In genomic region chr6:37714223-37714928, GRCm38 (mm10) we compare ENCODE assay signal across 9 mouse cellular contexts.
A peak's percentile ranks its signal among the peaks of the same experiment; 100 is the strongest.
DNase-seq lines count a peak whose midpoint lies in the region; ATAC-seq and TF ChIP-seq lines count a peak whose summit lies in the region.
"Had no signal": no experiment of that assay in that cellular context is flagged by ENCODE, and none has a peak within 500 bp of the region (broad histone marks: within the 10 kb centered on the region; RNA-seq: fewer than 3 reads in every experiment).

No protein-coding gene starts in this region.

- H3K27ac ChIP-seq in intestine, postnatal 0 days (ENCODE audit: low read depth, low read length): no peak overlapping the region
- H3K27ac ChIP-seq: embryonic facial prominence, embryonic 15.5 days had no signal

- WGBS in intestine, postnatal 0 days: 34% methylated on average over 6 of the region's 6 CpGs

- H3K27me3 ChIP-seq in intestine, postnatal 0 days (replicated peaks; ENCODE audit: control insufficient read depth, insufficient read depth, low read length): no peaks in the 10 kb centered on the region
- H3K27me3 ChIP-seq: embryonic facial prominence, embryonic 15.5 days had no signal

- H3K9ac ChIP-seq in intestine, postnatal 0 days (ENCODE audit: low read depth, low read length): no peak overlapping the region
- H3K9ac ChIP-seq: embryonic facial prominence, embryonic 15.5 days had no signal

- H3K4me3 ChIP-seq in intestine, postnatal 0 days (ENCODE audit: low read depth, low read length): no peak overlapping the region
- H3K4me3 ChIP-seq: embryonic facial prominence, embryonic 15.5 days had no signal

- H3K4me2 ChIP-seq in intestine, postnatal 0 days (replicated peaks; ENCODE audit: low read depth): no peak overlapping the region
- H3K4me2 ChIP-seq: embryonic facial prominence, embryonic 15.5 days had no signal

- intact Hi-C loops in heart, postnatal 36 days (cut with DNase I): no loop called here

- peak; percentile 98 for ATAC-seq in CD4-positive, CD25-positive, alpha-beta regulatory T cell, adult 4 months
- peak; percentile 97 for ATAC-seq in megakaryocyte, adult 5-6 weeks (ENCODE audit: poor library complexity, severe bottlenecking)
- no peak for ATAC-seq in intestine, postnatal 0 days

- DNase-seq in gastrocnemius, adult 18-20 months (ENCODE audit: low spot score): peak; percentile 77
- DNase-seq in gastrocnemius, postnatal 10 days: no peak
- DNase-seq in cerebellum, postnatal 25 days: peak; percentile 30 to 45
- DNase-seq in ovary, postnatal 14 days (ENCODE audit: low spot score): no peak
- DNase-seq in heart, postnatal 36 days: no peak

- 0 out of 2 replicates have a peak, but pooled peaks cover under 1% of the 10 kb centered on the region for H3K9me3 ChIP-seq in intestine, postnatal 0 days (ENCODE audit: control insufficient read depth)
- H3K9me3 ChIP-seq: embryonic facial prominence, embryonic 15.5 days had no signal

- H3K4me1 ChIP-seq in intestine, postnatal 0 days (replicated peaks; ENCODE audit: control insufficient read depth, insufficient read depth, low read length): no peaks in the 10 kb centered on the region
- H3K4me1 ChIP-seq: embryonic facial prominence, embryonic 15.5 days had no signal

- TF ChIP-seq CTCF in intestine, postnatal 0 days (IDR thresholded peaks at IDR 0.05; ENCODE audit: low read depth): no peak

- no peaks in the 10 kb centered on the region for H3K36me3 ChIP-seq in intestine, postnatal 0 days (ENCODE audit: control insufficient read depth, insufficient read depth)
- H3K36me3 ChIP-seq: embryonic facial prominence, embryonic 15.5 days had no signal

Comparison
In these comparisons a context has a peak if more than half of its experiments do, and no peak if none do; other contexts are left out.
1. DNase-seq: peak in gastrocnemius, adult 18-20 months (single experiment) and cerebellum, postnatal 25 days (2 of 2); none in gastrocnemius, postnatal 10 days (single experiment), ovary, postnatal 14 days (single experiment) and heart, postnatal 36 days (0 of 2).